Mouse (Mus musculus) hindbrain, embryonic 12.5 days (tissue): Measurements from ENCODE around the gene Gpr18. TPM values are rescaled to one million over a fixed set of nuclear protein-coding genes. Genes with fewer than 3 reads are reported as not detected.

Source experiments
- ATAC-seq: fragments of 200-750 bp; cut with Nextera tagmentation; 2 replicates; pipeline ENCODE4 v1.8.0; 2017; ENCODE audit warnings: moderate TSS enrichment; ENCODE audit not compliant: low FRiP score
- H3K27ac ChIP-seq: fragments of 300-500 bp; sonication (generic); 2 replicates; pipeline ENCODE4 v1.5.1; 2016; ENCODE audit warnings: mild to moderate bottlenecking
- H3K27me3 ChIP-seq: fragments of 300-500 bp; sonication (generic); 2 replicates; pipeline ENCODE4 v1.6.1; 2016; ENCODE audit warnings: mild to moderate bottlenecking
- H3K36me3 ChIP-seq: fragments of 300-500 bp; sonication (generic); 2 replicates; pipeline ENCODE4 v1.6.1; 2016; ENCODE audit warnings: mild to moderate bottlenecking
- H3K4me1 ChIP-seq: fragments of 300-500 bp; sonication (generic); 2 replicates; pipeline ENCODE4 v1.6.1; 2016
- H3K4me2 ChIP-seq: fragments of 300-500 bp; sonication (generic); replicated peaks from 2 replicates; pipeline ENCODE4 v1.6.1; 2016; ENCODE audit warnings: mild to moderate bottlenecking
- H3K4me3 ChIP-seq: fragments of 300-500 bp; sonication (generic); 2 replicates; pipeline ENCODE4 v1.5.1; 2016; ENCODE audit warnings: mild to moderate bottlenecking
- H3K9ac ChIP-seq: fragments of 300-500 bp; sonication (generic); 2 replicates; pipeline ENCODE4 v1.6.1; 2016; ENCODE audit warnings: mild to moderate bottlenecking, moderate library complexity
- H3K9me3 ChIP-seq: fragments of 300-500 bp; sonication (generic); replicated peaks from 2 replicates; pipeline ENCODE4 v1.6.1; 2016; ENCODE audit warnings: mild to moderate bottlenecking
- WGBS: fragments of 180-500 bp; shearing (Covaris S2); methylation state at CpG from one replicate; pipeline ENCODE4 v1.1.7; 2016; 5-methylcytosine and 5-hydroxymethylcytosine counted together
- polyA plus RNA-seq: library from polyadenylated mRNA; unstranded; fragments of >200 nt; fragmentation: Nextera tagmentation; extraction: Ambion mirVana; gene quantifications from 2 replicates; pipeline ENCODE4 v1.2.1, GENCODE M21; 2016

Gpr18 gene
- polyA plus RNA-seq = 0.21 TPM in 1 of 2 replicates, not detected in the other

GRCm38 (mm10) chr14:121915621-121916020, at the start of gene Gpr18:
Gpr18 (minus strand) TSS chr14:121915781.
- no peak within 1 kb of the TSS for H3K27ac ChIP-seq
- H3K4me1 ChIP-seq = no peaks in the 10 kb centered on the region
- no peaks in the 10 kb centered on the region for H3K27me3 ChIP-seq
- H3K36me3 ChIP-seq = peaks cover 41% of the 10 kb centered on the region
- no peaks in the 10 kb centered on the region for H3K9me3 ChIP-seq
- 84% methylated on average over 8 of the region's 8 CpGs for WGBS
- no peak for ATAC-seq
- no peak within 1 kb of the TSS for H3K4me2 ChIP-seq
- no peak within 1 kb of the TSS for H3K9ac ChIP-seq
- H3K4me3 ChIP-seq = no peak within 1 kb of the TSS

DNA sequence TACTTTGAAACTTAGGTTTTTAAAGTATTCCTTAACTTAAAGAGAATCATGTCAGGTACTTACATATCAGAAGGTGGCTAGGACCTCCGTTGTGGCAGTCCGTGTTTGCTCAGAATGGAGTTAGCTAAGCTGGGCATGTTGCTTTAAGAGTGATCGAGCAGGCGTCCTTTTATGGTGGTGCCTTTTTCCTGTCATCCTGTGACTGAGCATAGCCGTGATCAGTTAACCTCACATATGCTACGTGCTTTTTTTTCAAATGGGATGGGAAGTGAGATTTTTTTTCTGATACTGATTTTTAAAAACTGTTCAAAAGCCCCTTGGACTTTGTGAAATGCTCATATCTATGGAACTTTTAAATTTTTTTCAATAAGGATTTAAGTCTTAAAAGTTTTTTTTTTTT, 49.4 kb upstream of the Gpr18 start, which contains the start of gene Gpr183:
Gene Gpr183, minus strand, starts transcription at position 206 of the 400 bp plus-strand sequence.
- ATAC-seq = no peak
- no peaks in the 10 kb centered on the region for H3K4me1 ChIP-seq
- no peaks in the 10 kb centered on the region for H3K27me3 ChIP-seq
- H3K4me3 ChIP-seq = no peak within 1 kb of the TSS
- no peak within 1 kb of the TSS for H3K4me2 ChIP-seq
- WGBS = 67% methylated on average over 6 of the region's 6 CpGs
- H3K36me3 ChIP-seq = no peaks in the 10 kb centered on the region
- no peak within 1 kb of the TSS for H3K27ac ChIP-seq
- H3K9me3 ChIP-seq = no peaks in the 10 kb centered on the region
- H3K9ac ChIP-seq = no peak within 1 kb of the TSS

- Histone ChIP-seq H3K27me3 (no peaks in the 10 kb centered on the region), H3K4me2 (no peak overlapping the region), H3K27ac (no peak overlapping the region), H3K9ac (no peak overlapping the region), H3K4me1 (no peaks in the 10 kb centered on the region), H3K4me3 (no peak overlapping the region), H3K36me3 (no peaks in the 10 kb centered on the region), H3K9me3 (no peaks in the 10 kb centered on the region)
- 75% methylated on average over 4 of the region's 4 CpGs for WGBS
- ATAC-seq = no peak
Measured at GRCm38 (mm10) chr14:121963942-121964335, 48.4 kb upstream of the Gpr18 start.

- H3K9ac ChIP-seq = no peak overlapping the region
- no peaks in the 10 kb centered on the region for H3K4me1 ChIP-seq
- WGBS = 82% methylated on average over 9 of the region's 9 CpGs
- H3K9me3 ChIP-seq = no peaks in the 10 kb centered on the region
- no peak overlapping the region for H3K4me3 ChIP-seq
- no peak overlapping the region for H3K27ac ChIP-seq
- no peak for ATAC-seq
- no peaks in the 10 kb centered on the region for H3K27me3 ChIP-seq
- H3K4me2 ChIP-seq = no peak overlapping the region
- H3K36me3 ChIP-seq = no peaks in the 10 kb centered on the region
Measured at GRCm38 (mm10) chr14:121963251-121963941, 47.8 kb upstream of the Gpr18 start.

GRCm38 (mm10) chr14:121962128-121962890, 46.7 kb upstream of the Gpr18 start:
- Histone ChIP-seq H3K4me2 (no peak overlapping the region), H3K4me1 (no peaks in the 10 kb centered on the region), H3K27me3 (no peaks in the 10 kb centered on the region), H3K9ac (no peak overlapping the region), H3K9me3 (no peaks in the 10 kb centered on the region), H3K4me3 (no peak overlapping the region), H3K36me3 (no peaks in the 10 kb centered on the region), H3K27ac (no peak overlapping the region)
- 77% methylated on average over 14 of the region's 14 CpGs for whole genome bisulfite sequencing
- ATAC-seq = no peak

GRCm38 (mm10) chr14:121961496-121962127, 46.0 kb upstream of the Gpr18 start:
- H3K27ac ChIP-seq = no peak overlapping the region
- no peak for ATAC-seq
- 86% methylated on average over 12 of the region's 12 CpGs for WGBS

DNA sequence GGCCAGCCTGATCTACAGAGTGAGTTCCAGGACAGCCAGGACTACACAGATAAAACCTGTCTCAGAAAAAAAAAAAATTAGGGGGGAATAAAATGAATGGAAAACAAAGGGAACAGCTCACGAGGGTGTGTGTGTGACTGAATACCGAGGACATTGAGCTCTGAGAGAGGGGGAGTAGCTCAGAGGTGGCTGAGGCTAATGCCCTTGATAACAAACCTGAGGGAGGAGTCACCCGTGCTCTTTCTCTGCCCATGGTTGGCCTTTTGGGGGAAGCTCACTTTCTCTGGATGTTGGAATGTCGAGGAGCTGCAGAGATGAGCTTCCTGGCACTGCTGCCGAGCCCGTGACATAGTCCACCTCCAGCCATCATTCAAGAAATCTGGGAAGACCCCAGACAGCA, 45.4 kb upstream of the Gpr18 start:
- Histone ChIP-seq H3K4me2 (no peak overlapping the region), H3K27ac (no peak overlapping the region), H3K9ac (no peak overlapping the region), H3K4me1 (no peaks in the 10 kb centered on the region), H3K27me3 (no peaks in the 10 kb centered on the region), H3K9me3 (no peaks in the 10 kb centered on the region), H3K4me3 (no peak overlapping the region), H3K36me3 (no peaks in the 10 kb centered on the region)
- WGBS = 73% methylated on average over 6 of the region's 6 CpGs
- no peak for ATAC-seq

More at GRCm38 (mm10) chr14:121961496-121962127, 46.0 kb upstream of the Gpr18 start:
- Histone ChIP-seq H3K4me3 (no peak overlapping the region), H3K4me1 (no peaks in the 10 kb centered on the region), H3K9ac (no peak overlapping the region), H3K27me3 (no peaks in the 10 kb centered on the region), H3K4me2 (no peak overlapping the region), H3K36me3 (no peaks in the 10 kb centered on the region), H3K9me3 (no peaks in the 10 kb centered on the region)

DNA sequence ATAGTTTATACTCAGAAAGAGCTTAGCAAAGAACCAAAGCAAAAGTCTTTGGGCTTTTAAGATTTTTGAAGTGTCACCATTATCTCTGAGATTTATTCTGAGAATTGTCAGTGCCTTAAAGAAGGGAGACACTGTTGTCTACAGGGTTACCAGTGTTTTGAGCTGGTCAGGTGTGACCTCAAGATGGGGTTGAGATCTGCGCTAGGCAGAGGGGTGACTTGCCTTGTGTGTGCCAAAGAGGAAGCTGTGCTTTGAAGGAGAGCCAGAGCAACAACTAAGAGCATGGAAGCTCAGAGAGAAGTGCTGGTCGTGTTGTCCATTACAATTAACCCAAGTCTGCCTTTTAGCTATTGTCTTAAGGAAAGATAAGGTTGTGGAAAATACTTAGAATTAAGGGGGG, 45.0 kb upstream of the Gpr18 start:
- no peak overlapping the region for H3K4me2 ChIP-seq
- no peaks in the 10 kb centered on the region for H3K36me3 ChIP-seq
- H3K27ac ChIP-seq = no peak overlapping the region
- ATAC-seq = no peak
- H3K4me1 ChIP-seq = no peaks in the 10 kb centered on the region
- no peak overlapping the region for H3K4me3 ChIP-seq
- H3K9ac ChIP-seq = no peak overlapping the region
- WGBS = 95% methylated on average over 2 of the region's 2 CpGs
- no peaks in the 10 kb centered on the region for H3K9me3 ChIP-seq
- H3K27me3 ChIP-seq = no peaks in the 10 kb centered on the region

- H3K4me2 ChIP-seq = no peak overlapping the region
- no peak overlapping the region for H3K9ac ChIP-seq
- no peaks in the 10 kb centered on the region for H3K36me3 ChIP-seq
- H3K9me3 ChIP-seq = no peaks in the 10 kb centered on the region
- WGBS = 94% methylated on average over 4 of the region's 4 CpGs
- H3K27me3 ChIP-seq = no peaks in the 10 kb centered on the region
- no peak overlapping the region for H3K27ac ChIP-seq
- H3K4me3 ChIP-seq = no peak overlapping the region
- ATAC-seq = no peak
- no peaks in the 10 kb centered on the region for H3K4me1 ChIP-seq
Measured at GRCm38 (mm10) chr14:121960031-121960430, 44.5 kb upstream of the Gpr18 start.

GRCm38 (mm10) chr14:121959538-121959980, 44.0 kb upstream of the Gpr18 start:
- no peaks in the 10 kb centered on the region for H3K4me1 ChIP-seq
- no peaks in the 10 kb centered on the region for H3K27me3 ChIP-seq
- no peak for ATAC-seq
- no peaks in the 10 kb centered on the region for H3K36me3 ChIP-seq
- H3K4me3 ChIP-seq = no peak overlapping the region
- H3K27ac ChIP-seq = no peak overlapping the region
- H3K9me3 ChIP-seq = no peaks in the 10 kb centered on the region
- H3K4me2 ChIP-seq = no peak overlapping the region
- WGBS = 90% methylated on average over 3 of the region's 3 CpGs
- no peak overlapping the region for H3K9ac ChIP-seq

DNA sequence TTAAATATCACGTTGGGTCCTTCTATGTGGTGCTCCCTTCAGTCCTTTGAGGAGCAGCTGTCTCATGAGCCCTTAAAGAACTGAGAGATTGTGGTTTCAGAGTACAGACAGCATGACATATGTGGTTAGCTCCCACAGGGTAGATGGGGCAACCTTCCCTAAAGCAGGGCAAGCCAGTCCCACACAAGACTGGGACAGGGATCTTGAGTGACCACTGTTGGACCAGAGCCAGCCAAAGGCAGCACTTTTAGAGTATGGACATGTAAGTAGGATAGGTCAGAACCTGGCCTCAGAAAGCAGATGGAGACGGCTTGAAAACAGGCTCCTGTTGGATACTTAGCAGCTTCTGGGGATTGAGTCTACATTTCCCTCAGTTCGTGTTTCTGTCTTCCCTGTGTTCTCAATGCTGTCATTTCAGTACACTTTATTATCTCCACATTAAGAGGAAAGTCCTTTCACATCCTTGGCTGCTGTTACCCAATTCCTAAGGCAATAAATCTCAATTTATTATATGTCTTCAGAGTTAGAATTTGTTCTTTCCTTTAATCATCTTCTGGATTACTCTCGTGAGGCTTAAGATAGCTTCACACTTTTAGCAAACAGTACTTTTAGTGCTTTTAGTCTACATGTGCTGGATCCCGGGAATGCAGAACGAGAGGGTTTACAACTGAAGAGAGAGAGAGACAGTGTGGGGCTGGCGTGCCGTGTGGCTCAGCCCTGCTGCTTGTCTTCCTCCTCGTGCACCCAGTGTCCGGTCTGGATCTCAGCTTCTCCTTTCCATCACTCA, 43.4 kb upstream of the Gpr18 start:
- H3K9me3 ChIP-seq = no peaks in the 10 kb centered on the region
- H3K36me3 ChIP-seq = no peaks in the 10 kb centered on the region; the same call in 1 of the 2 replicates
- H3K4me3 ChIP-seq = no peak overlapping the region
- no peak for ATAC-seq
- no peak overlapping the region for H3K27ac ChIP-seq
- H3K4me2 ChIP-seq = no peak overlapping the region
- no peak overlapping the region for H3K9ac ChIP-seq
- WGBS = 85% methylated on average over 10 of the region's 10 CpGs
- H3K4me1 ChIP-seq = no peaks in the 10 kb centered on the region
- no peaks in the 10 kb centered on the region for H3K27me3 ChIP-seq
